Mouse (Mus musculus) ES-Bruce4 (cell line): ENCODE data around the gene Ncapd3. TPM values are rescaled to one million over a fixed set of nuclear protein-coding genes. Genes with fewer than 3 reads are reported as not detected.

Experiments
- H3K27ac ChIP-seq: 2 replicates; pipeline ENCODE4 v1.5.1; 2012; ENCODE audit warnings: low read length, inconsistent platforms; ENCODE audit not compliant: insufficient read depth
- H3K27me3 ChIP-seq: 2 replicates; pipeline ENCODE4 v1.6.1; 2012; ENCODE audit warnings: mild to moderate bottlenecking, low read length, inconsistent platforms; ENCODE audit not compliant: control insufficient read depth, poor library complexity, insufficient read depth, severe bottlenecking
- H3K36me3 ChIP-seq: 2 replicates; pipeline ENCODE4 v1.6.1; 2012; ENCODE audit warnings: inconsistent platforms, mild to moderate bottlenecking, low read length, moderate library complexity; ENCODE audit not compliant: control insufficient read depth, poor library complexity, insufficient read depth, severe bottlenecking
- H3K4me1 ChIP-seq: one replicate; pipeline ENCODE4 v1.8.1; 2011; ENCODE audit warnings: low read length; ENCODE audit not compliant: control insufficient read depth, insufficient read depth
- H3K4me3 ChIP-seq: 2 replicates; pipeline ENCODE4 v1.5.1; 2011; ENCODE audit warnings: low read depth, mild to moderate bottlenecking, low read length
- H3K9ac ChIP-seq: 2 replicates; pipeline ENCODE4 v1.6.1; 2012; ENCODE audit warnings: low read depth, mild to moderate bottlenecking, inconsistent platforms; ENCODE audit not compliant: poor library complexity, severe bottlenecking
- H3K9me3 ChIP-seq: replicated peaks from 2 replicates; pipeline ENCODE4 v1.6.1; 2012; ENCODE audit warnings: mild to moderate bottlenecking, low read length, inconsistent platforms; ENCODE audit not compliant: control insufficient read depth, poor library complexity, insufficient read depth, severe bottlenecking
- CTCF ChIP-seq: IDR thresholded peaks from one replicate; pipeline ENCODE4 v1.8.1; 2011; ENCODE audit warnings: low read depth, low read length
- EP300 ChIP-seq: IDR thresholded peaks from 2 replicates; pipeline ENCODE4 v1.6.1; 2011; ENCODE audit warnings: low read depth, low read length; ENCODE audit not compliant: insufficient read depth
- POLR2A ChIP-seq: IDR thresholded peaks from one replicate; pipeline ENCODE4 v1.8.1; 2011; ENCODE audit warnings: low read length; ENCODE audit not compliant: insufficient read depth
- polyA plus RNA-seq: library from polyadenylated mRNA; stranded (reverse); fragments of >200 nt; gene quantifications from 2 replicates; pipeline ENCODE4 v1.2.4, GENCODE M21; 2011; ENCODE audit warnings: low read depth; ENCODE audit not compliant: missing spikeins, insufficient read depth, insufficient read length

Ncapd3 gene
- polyA plus RNA-seq, 1 experiment: 59.1 TPM

- H3K4me1 ChIP-seq: no peaks in the 10 kb centered on the region
- no peak overlapping the region for H3K4me3 ChIP-seq
- no peak overlapping the region for H3K9ac ChIP-seq
- no peaks in the 10 kb centered on the region for H3K27me3 ChIP-seq
- no peaks in the 10 kb centered on the region for H3K9me3 ChIP-seq
- H3K36me3 ChIP-seq: no peaks in the 10 kb centered on the region
- H3K27ac ChIP-seq: no peak overlapping the region
- peak; percentile 51 for TF ChIP-seq CTCF
- no peak for TF ChIP-seq POLR2A
Observed at GRCm38 (mm10) chr9:27106081-27106480, 76.1 kb downstream of the Ncapd3 start.

- TF ChIP-seq CTCF (no peak), EP300 (no peak), POLR2A (no peak)
- H3K9me3 ChIP-seq: no peaks in the 10 kb centered on the region
Observed at GRCm38 (mm10) chr9:27108451-27108850, 78.5 kb downstream of the Ncapd3 start.

GRCm38 (mm10) chr9:27109533-27110514 is 79.8 kb downstream of the Ncapd3 start:
- no peak overlapping the region for H3K27ac ChIP-seq
- TF ChIP-seq CTCF (no peak), POLR2A (no peak), EP300 (no peak)
- H3K4me3 ChIP-seq: no peak overlapping the region

More at GRCm38 (mm10) chr9:27108451-27108850, 78.5 kb downstream of the Ncapd3 start:
- no peak overlapping the region for H3K27ac ChIP-seq
- H3K36me3 ChIP-seq: no peaks in the 10 kb centered on the region
- H3K4me1 ChIP-seq: no peaks in the 10 kb centered on the region
- no peaks in the 10 kb centered on the region for H3K27me3 ChIP-seq
- no peak overlapping the region for H3K9ac ChIP-seq
- no peak overlapping the region for H3K4me3 ChIP-seq

GRCm38 (mm10) chr9:27110681-27111080 is 80.7 kb downstream of the Ncapd3 start:
- H3K9me3 ChIP-seq: no peaks in the 10 kb centered on the region
- no peaks in the 10 kb centered on the region for H3K36me3 ChIP-seq
- no peaks in the 10 kb centered on the region for H3K27me3 ChIP-seq
- no peak overlapping the region for H3K9ac ChIP-seq
- H3K27ac ChIP-seq: no peak overlapping the region
- no peak overlapping the region for H3K4me3 ChIP-seq
- no peaks in the 10 kb centered on the region for H3K4me1 ChIP-seq
- TF ChIP-seq CTCF (no peak), POLR2A (no peak), EP300 (no peak)

More at GRCm38 (mm10) chr9:27109533-27110514, 79.8 kb downstream of the Ncapd3 start:
- H3K9ac ChIP-seq: no peak overlapping the region
- no peaks in the 10 kb centered on the region for H3K9me3 ChIP-seq
- H3K27me3 ChIP-seq: no peaks in the 10 kb centered on the region
- H3K4me1 ChIP-seq: no peaks in the 10 kb centered on the region
- H3K36me3 ChIP-seq: no peaks in the 10 kb centered on the region

GRCm38 (mm10) chr9:27111756-27112155 is 81.8 kb downstream of the Ncapd3 start:
- H3K4me3 ChIP-seq: no peak overlapping the region
- no peaks in the 10 kb centered on the region for H3K36me3 ChIP-seq
- no peaks in the 10 kb centered on the region for H3K4me1 ChIP-seq
- no peaks in the 10 kb centered on the region for H3K27me3 ChIP-seq
- no peaks in the 10 kb centered on the region for H3K9me3 ChIP-seq
- no peak overlapping the region for H3K27ac ChIP-seq
- TF ChIP-seq POLR2A (no peak), EP300 (no peak), CTCF (no peak)
- H3K9ac ChIP-seq: no peak overlapping the region

DNA sequence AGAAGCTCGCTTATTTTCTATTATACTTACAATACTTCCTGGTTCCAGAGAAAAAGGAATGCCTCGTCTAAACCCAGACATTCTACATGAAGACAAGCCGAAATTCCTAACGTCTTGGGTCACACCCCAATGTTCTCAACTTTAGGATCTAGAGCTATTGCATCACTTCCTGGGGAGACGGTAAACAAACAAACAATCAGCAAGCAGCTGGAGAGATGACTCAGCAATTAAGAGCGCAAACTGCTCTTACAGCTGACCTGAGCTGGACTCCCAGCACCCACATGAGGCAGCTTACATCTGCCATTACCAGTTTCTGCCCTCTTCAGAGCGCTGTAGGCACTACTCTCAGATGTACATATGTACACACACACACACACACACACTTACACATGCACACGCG is 91.3 kb downstream of the Ncapd3 start:
- Histone ChIP-seq H3K9me3 (no peaks in the 10 kb centered on the region), H3K36me3 (no peaks in the 10 kb centered on the region), H3K9ac (no peak overlapping the region), H3K27ac (peak overlapping the region; percentile 38; the same call in 1 of the 2 replicates), H3K4me1 (no peaks in the 10 kb centered on the region), H3K27me3 (no peaks in the 10 kb centered on the region), H3K4me3 (no peak overlapping the region)
- TF ChIP-seq EP300: 0 out of 2 replicates have a peak, but pooled peaks have one; percentile 53
- TF ChIP-seq CTCF: no peak
